Mouse (Mus musculus): Measurements from ENCODE around the gene Tmem52. TPM values are rescaled to one million over a fixed set of nuclear protein-coding genes. Genes with fewer than 3 reads are reported as not detected.

Gene Tmem52
- polyA plus RNA-seq, 1 experiment from 2014 or later: 2.6 TPM

DNA sequence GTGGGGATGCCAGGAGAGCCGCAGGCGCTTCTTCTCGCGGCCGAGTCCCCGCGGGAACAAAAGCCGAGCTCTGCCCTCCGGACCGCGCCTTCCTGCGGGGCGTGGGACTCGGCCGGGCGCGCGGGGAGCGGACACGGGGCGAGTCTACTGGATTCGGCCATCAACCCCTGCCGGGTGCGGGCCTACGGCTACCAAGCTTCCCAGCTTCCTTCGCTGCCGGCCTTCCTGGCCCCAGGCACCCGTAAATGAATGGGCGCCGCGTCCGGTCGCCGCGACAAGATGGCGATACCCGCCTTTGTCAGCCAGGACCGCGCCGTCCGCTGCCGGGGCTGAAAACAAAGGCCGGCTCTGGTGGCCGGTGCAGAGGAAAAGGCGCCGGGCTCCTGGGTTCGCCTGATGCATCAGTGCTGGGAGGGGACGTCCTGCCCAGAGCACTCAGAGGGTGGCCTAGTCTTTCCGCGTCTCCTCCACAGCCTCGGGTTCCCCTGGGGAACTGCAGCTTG is 23.3 kb downstream of the Tmem52 start:
- H3K9ac ChIP-seq (ENCODE audit: low read length): peak overlapping the region; percentile 100
- H3K27ac ChIP-seq (ENCODE audit: low read length): peak overlapping the region; percentile 93
- peaks cover 49% of the 10 kb centered on the region for H3K4me1 ChIP-seq (ENCODE audit: control insufficient read depth, insufficient read depth, low read length)
- no peaks in the 10 kb centered on the region for H3K36me3 ChIP-seq (ENCODE audit: control insufficient read depth, insufficient read depth, low read length)
- peak overlapping the region; percentile 85 for H3K4me2 ChIP-seq (ENCODE audit: low read depth, low read length)
- no peaks in the 10 kb centered on the region for H3K9me3 ChIP-seq (replicated peaks; ENCODE audit: control insufficient read depth, low read length)
- under 1% methylated on average over 51 of the region's 51 CpGs for WGBS
- H3K4me3 ChIP-seq (replicated peaks; ENCODE audit: low read length): peak overlapping the region; percentile 97
- no peak for ATAC-seq (ENCODE audit: insufficient read depth, low FRiP score)
- H3K27me3 ChIP-seq (ENCODE audit: control insufficient read depth, insufficient read depth, low read length): no peaks in the 10 kb centered on the region

DNA sequence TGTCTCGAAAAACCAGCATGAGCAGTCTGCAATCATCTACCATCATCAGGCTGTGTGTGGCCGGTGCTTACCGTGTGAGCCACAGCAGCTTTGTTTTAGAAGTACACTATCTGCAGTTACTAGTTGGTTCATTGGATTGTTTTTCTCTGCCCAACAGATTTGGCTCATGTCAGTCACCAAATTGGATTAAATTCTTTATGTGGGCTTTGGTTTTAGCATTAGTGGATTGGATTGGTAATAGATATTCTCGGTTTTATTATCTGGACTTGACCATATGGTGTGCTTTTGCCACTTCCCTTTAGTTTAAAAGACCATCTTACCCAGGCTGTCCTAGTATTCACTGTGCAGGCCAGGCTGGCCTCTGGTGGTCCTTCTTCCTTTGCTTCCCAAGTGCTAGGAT is 26.0 kb downstream of the Tmem52 start:
- Histone ChIP-seq H3K27me3 (ENCODE audit: control insufficient read depth, insufficient read depth, low read length) (no peaks in the 10 kb centered on the region), H3K27ac (ENCODE audit: low read length) (no peak overlapping the region), H3K4me3 (replicated peaks; ENCODE audit: low read length) (no peak overlapping the region), H3K9ac (ENCODE audit: low read length) (no peak overlapping the region), H3K4me2 (ENCODE audit: low read depth, low read length) (no peak overlapping the region), H3K4me1 (ENCODE audit: control insufficient read depth, insufficient read depth, low read length) (peaks cover 32% of the 10 kb centered on the region), H3K9me3 (replicated peaks; ENCODE audit: control insufficient read depth, low read length) (no peaks in the 10 kb centered on the region), H3K36me3 (ENCODE audit: control insufficient read depth, insufficient read depth, low read length) (no peaks in the 10 kb centered on the region)
- no peak for ATAC-seq (ENCODE audit: insufficient read depth, low FRiP score)
- WGBS: 63% methylated on average over 4 of the region's 4 CpGs

DNA sequence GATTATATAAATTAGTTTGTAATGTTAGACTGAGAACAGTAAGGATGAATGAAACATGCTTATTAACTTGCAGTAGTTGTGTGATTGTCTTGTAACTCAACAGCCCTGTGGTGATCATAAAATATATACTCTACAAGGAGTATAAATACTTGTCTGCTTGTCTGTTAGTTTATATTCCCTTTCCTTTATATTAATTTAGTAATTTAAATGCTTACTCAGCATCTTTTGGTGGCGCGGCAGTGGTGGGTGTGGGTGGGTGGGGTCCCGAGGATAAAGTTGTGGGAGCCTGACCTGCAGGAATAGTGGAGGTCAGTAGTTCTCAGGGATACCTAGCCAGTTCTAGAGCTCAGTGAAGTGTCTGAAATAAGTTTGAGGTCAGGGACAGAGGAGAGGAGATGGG is 29.0 kb downstream of the Tmem52 start:
- Histone ChIP-seq H3K4me2 (ENCODE audit: low read depth, low read length) (no peak overlapping the region), H3K36me3 (ENCODE audit: control insufficient read depth, insufficient read depth, low read length) (no peaks in the 10 kb centered on the region), H3K9ac (ENCODE audit: low read length) (no peak overlapping the region), H3K9me3 (replicated peaks; ENCODE audit: control insufficient read depth, low read length) (no peaks in the 10 kb centered on the region), H3K4me1 (ENCODE audit: control insufficient read depth, insufficient read depth, low read length) (peaks cover 24% of the 10 kb centered on the region), H3K27me3 (ENCODE audit: control insufficient read depth, insufficient read depth, low read length) (no peaks in the 10 kb centered on the region), H3K27ac (ENCODE audit: low read length) (no peak overlapping the region), H3K4me3 (replicated peaks; ENCODE audit: low read length) (no peak overlapping the region)
- ATAC-seq (ENCODE audit: insufficient read depth, low FRiP score): no peak
- 66% methylated on average over 3 of the region's 3 CpGs for WGBS

DNA sequence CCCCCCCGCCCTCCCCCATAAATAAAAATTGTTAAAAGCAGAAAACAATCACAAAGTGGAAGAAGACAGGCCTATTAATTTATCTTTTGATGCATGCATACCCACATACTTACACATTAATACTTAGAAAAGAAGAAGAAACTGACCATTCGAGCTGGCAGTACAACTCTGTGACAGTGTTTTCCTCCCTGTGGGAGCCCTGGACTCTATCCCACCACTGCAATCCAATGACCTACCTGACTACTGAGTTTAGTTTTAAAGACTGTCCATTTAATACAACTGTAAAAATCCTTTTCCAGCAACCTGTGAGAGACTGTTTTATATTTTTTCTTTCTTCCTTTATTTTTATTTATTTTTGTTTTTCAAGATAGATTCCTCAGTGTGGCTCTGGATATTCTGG is 32.2 kb downstream of the Tmem52 start:
- H3K9me3 ChIP-seq (replicated peaks; ENCODE audit: control insufficient read depth, low read length): no peaks in the 10 kb centered on the region
- H3K9ac ChIP-seq (ENCODE audit: low read length): no peak overlapping the region
- WGBS: 58% methylated on average over 2 of the region's 2 CpGs
- peaks cover 20% of the 10 kb centered on the region for H3K4me1 ChIP-seq (ENCODE audit: control insufficient read depth, insufficient read depth, low read length)
- no peak for ATAC-seq (ENCODE audit: insufficient read depth, low FRiP score)
- no peaks in the 10 kb centered on the region for H3K36me3 ChIP-seq (ENCODE audit: control insufficient read depth, insufficient read depth, low read length)
- H3K27me3 ChIP-seq (ENCODE audit: control insufficient read depth, insufficient read depth, low read length): no peaks in the 10 kb centered on the region
- no peak overlapping the region for H3K4me3 ChIP-seq (replicated peaks; ENCODE audit: low read length)
- H3K27ac ChIP-seq (ENCODE audit: low read length): no peak overlapping the region
- H3K4me2 ChIP-seq (ENCODE audit: low read depth, low read length): no peak overlapping the region

DNA sequence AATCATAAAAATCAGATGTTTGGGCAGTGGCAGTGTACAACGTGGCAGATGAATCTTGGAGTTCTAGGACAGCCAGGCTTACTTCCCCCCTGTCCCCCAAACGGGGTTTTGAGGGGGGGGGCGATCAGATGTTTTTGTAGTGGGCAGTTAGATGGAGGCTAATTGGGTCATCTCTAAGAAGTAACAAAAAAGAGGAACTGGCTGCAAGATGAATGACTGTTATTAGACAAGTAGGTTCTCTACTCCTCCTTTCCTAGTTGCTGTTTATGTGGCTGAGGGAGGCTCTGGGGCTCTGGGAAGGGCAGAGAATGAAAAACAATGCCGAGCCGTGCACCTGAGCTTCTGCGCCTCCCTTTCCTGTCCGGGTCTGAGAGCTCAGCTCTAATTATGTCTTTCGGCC is 36.2 kb downstream of the Tmem52 start:
- Histone ChIP-seq H3K9me3 (replicated peaks; ENCODE audit: control insufficient read depth, low read length) (no peaks in the 10 kb centered on the region), H3K4me3 (replicated peaks; ENCODE audit: low read length) (no peak overlapping the region), H3K36me3 (ENCODE audit: control insufficient read depth, insufficient read depth, low read length) (no peaks in the 10 kb centered on the region), H3K27me3 (ENCODE audit: control insufficient read depth, insufficient read depth, low read length) (no peaks in the 10 kb centered on the region), H3K27ac (ENCODE audit: low read length) (no peak overlapping the region), H3K4me1 (ENCODE audit: control insufficient read depth, insufficient read depth, low read length) (peaks cover 13% of the 10 kb centered on the region), H3K4me2 (ENCODE audit: low read depth, low read length) (no peak overlapping the region), H3K9ac (ENCODE audit: low read length) (no peak overlapping the region)
- WGBS: 52% methylated on average over 8 of the region's 8 CpGs
- no peak for ATAC-seq (ENCODE audit: insufficient read depth, low FRiP score)

DNA sequence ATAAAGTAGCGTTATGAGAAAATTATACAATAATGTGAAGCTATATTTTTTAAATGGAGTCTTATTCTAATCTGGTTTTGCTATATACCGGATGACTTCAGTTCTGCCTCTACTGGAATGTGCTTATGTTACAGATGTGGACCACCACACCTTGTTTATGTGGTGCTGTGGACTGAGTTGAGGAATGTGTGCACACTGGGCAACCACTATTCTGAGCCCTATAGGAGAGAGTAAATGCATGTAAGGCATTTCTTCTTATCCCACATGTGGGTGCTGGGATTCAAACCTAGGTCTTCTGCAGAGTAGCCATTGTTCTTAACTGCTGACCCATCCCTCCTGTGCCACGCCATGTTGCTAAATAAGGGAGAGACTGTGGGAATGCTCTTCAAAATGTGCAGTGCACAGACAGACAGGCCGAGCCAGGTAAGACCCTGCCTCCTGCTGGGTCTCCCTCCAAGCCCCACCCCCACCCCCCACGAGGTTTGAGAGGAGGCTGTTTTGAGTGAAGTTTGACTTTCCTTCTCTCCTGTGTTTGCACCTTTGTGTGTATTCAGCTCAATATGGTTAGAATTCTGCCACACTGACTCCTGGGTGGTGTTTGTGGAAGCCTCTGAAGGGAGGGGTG is 36.9 kb downstream of the Tmem52 start:
- no peaks in the 10 kb centered on the region for H3K27me3 ChIP-seq (ENCODE audit: control insufficient read depth, insufficient read depth, low read length)
- no peak overlapping the region for H3K4me2 ChIP-seq (ENCODE audit: low read depth, low read length)
- no peak overlapping the region for H3K27ac ChIP-seq (ENCODE audit: low read length)
- H3K36me3 ChIP-seq (ENCODE audit: control insufficient read depth, insufficient read depth, low read length): no peaks in the 10 kb centered on the region
- H3K9me3 ChIP-seq (replicated peaks; ENCODE audit: control insufficient read depth, low read length): no peaks in the 10 kb centered on the region
- H3K4me1 ChIP-seq (ENCODE audit: control insufficient read depth, insufficient read depth, low read length): peaks cover 13% of the 10 kb centered on the region
- ATAC-seq (ENCODE audit: insufficient read depth, low FRiP score): no peak
- 70% methylated on average over 5 of the region's 5 CpGs for WGBS
- H3K9ac ChIP-seq (ENCODE audit: low read length): no peak overlapping the region
- H3K4me3 ChIP-seq (replicated peaks; ENCODE audit: low read length): no peak overlapping the region

DNA sequence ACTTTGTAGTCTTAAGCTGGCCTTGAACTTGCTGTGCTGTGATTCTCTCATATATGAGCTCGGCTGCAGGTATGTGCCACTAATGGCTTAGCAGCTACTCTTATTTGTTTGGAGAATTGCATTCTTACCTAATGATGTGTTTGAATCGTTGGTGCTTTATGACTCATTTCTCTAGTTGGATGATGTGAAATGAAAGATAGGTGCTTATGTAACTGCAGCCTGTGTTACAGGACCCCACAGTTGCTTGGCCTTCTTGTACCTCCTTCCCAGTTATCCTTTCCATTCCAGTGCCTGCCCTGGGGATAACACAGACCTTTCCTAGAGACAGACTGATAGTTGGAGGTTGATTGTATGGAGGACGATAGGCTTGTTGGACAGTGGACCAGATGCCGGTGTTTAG is 39.7 kb downstream of the Tmem52 start:
- H3K27me3 ChIP-seq (ENCODE audit: control insufficient read depth, insufficient read depth, low read length): no peaks in the 10 kb centered on the region
- peaks cover 13% of the 10 kb centered on the region for H3K4me1 ChIP-seq (ENCODE audit: control insufficient read depth, insufficient read depth, low read length)
- no peak overlapping the region for H3K27ac ChIP-seq (ENCODE audit: low read length)
- H3K4me3 ChIP-seq (replicated peaks; ENCODE audit: low read length): no peak overlapping the region
- 73% methylated on average over 4 of the region's 4 CpGs for WGBS
- H3K36me3 ChIP-seq (ENCODE audit: control insufficient read depth, insufficient read depth, low read length): no peaks in the 10 kb centered on the region
- H3K9ac ChIP-seq (ENCODE audit: low read length): no peak overlapping the region
- H3K9me3 ChIP-seq (replicated peaks; ENCODE audit: control insufficient read depth, low read length): no peaks in the 10 kb centered on the region
- H3K4me2 ChIP-seq (ENCODE audit: low read depth, low read length): no peak overlapping the region
- no peak for ATAC-seq (ENCODE audit: insufficient read depth, low FRiP score)

DNA sequence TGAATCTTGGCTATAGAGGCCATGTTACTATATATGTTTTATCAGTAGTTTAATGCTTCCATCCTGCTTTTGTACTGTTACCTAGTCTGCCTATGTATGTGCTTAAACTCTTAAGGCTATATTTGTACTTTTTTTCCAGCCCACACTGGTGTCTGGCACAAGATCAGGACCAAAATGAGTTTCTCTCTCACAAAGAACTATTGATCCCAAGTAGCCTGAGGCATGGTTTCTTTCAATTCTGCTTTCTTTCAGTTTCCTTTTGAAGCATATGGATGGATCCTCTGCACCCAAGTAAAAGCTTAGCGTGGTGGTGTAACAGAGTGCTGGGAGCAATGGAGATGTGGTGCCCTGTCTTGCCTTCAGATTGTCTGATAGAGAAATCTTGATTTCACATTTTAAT is 42.1 kb downstream of the Tmem52 start:
- no peak overlapping the region for H3K27ac ChIP-seq (ENCODE audit: low read length)
- no peak for ATAC-seq (ENCODE audit: insufficient read depth, low FRiP score)
- no peaks in the 10 kb centered on the region for H3K36me3 ChIP-seq (ENCODE audit: control insufficient read depth, insufficient read depth, low read length)
- H3K4me3 ChIP-seq (replicated peaks; ENCODE audit: low read length): no peak overlapping the region
- H3K4me1 ChIP-seq (ENCODE audit: control insufficient read depth, insufficient read depth, low read length): no peaks in the 10 kb centered on the region
- no peak overlapping the region for H3K9ac ChIP-seq (ENCODE audit: low read length)
- 80% methylated on average over 1 of the region's 1 CpGs for WGBS
- H3K4me2 ChIP-seq (ENCODE audit: low read depth, low read length): no peak overlapping the region
- H3K9me3 ChIP-seq (replicated peaks; ENCODE audit: control insufficient read depth, low read length): no peaks in the 10 kb centered on the region
- H3K27me3 ChIP-seq (ENCODE audit: control insufficient read depth, insufficient read depth, low read length): no peaks in the 10 kb centered on the region

DNA sequence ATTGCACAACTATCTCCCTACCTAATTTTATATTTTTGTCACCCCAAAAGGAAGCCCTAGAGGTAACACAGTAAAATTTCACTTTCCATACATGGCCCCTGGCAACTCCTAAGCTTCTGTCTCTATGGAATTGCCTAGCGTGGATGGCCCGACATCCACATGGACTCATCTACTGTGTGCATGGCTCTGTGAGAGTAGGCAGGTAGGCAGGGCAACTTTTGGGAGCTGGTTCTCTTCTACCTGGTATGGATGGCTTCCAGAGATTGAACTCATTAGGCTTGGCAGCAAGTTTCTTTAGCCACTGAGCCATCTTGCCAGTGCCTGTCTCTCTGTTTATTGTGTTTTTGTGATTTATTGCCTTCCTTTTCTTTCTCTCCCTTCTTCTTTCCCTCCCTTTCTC is 45.9 kb downstream of the Tmem52 start:
- Histone ChIP-seq H3K27me3 (ENCODE audit: control insufficient read depth, insufficient read depth, low read length) (no peaks in the 10 kb centered on the region), H3K4me3 (replicated peaks; ENCODE audit: low read length) (no peak overlapping the region), H3K9me3 (replicated peaks; ENCODE audit: control insufficient read depth, low read length) (no peaks in the 10 kb centered on the region), H3K36me3 (ENCODE audit: control insufficient read depth, insufficient read depth, low read length) (no peaks in the 10 kb centered on the region), H3K4me2 (ENCODE audit: low read depth, low read length) (no peak overlapping the region), H3K4me1 (ENCODE audit: control insufficient read depth, insufficient read depth, low read length) (no peaks in the 10 kb centered on the region), H3K27ac (ENCODE audit: low read length) (no peak overlapping the region), H3K9ac (ENCODE audit: low read length) (no peak overlapping the region)
- no peak for ATAC-seq (ENCODE audit: insufficient read depth, low FRiP score)
- 85% methylated on average over 2 of the region's 2 CpGs for WGBS
